Mouse (Mus musculus) hindbrain, embryonic 16.5 days (tissue): ENCODE measurements around the gene Nmt1. TPM values are rescaled to one million over a fixed set of nuclear protein-coding genes. Genes with fewer than 3 reads are reported as not detected.
A peak's percentile ranks its signal among the peaks of the same experiment; 100 is the strongest.

Source experiments
- ATAC-seq: fragments of 200-750 bp; cut with Nextera tagmentation; 2 replicates; pipeline ENCODE4 v1.8.0; 2017; ENCODE audit warnings: moderate TSS enrichment, moderate library complexity
- H3K27ac ChIP-seq: fragments of 300-500 bp; sonication (generic); 2 replicates; pipeline ENCODE4 v1.5.1; 2014; ENCODE audit warnings: low read depth, mild to moderate bottlenecking, control low read depth, low read length, moderate library complexity
- H3K27me3 ChIP-seq: fragments of 300-500 bp; sonication (generic); replicated peaks from 2 replicates; pipeline ENCODE4 v1.6.1; 2014; ENCODE audit warnings: low read length; ENCODE audit not compliant: control insufficient read depth, insufficient read depth
- H3K36me3 ChIP-seq: fragments of 300-500 bp; sonication (generic); 2 replicates; pipeline ENCODE4 v1.6.1; 2014; ENCODE audit warnings: mild to moderate bottlenecking, low read length, moderate library complexity, mixed read lengths; ENCODE audit not compliant: control insufficient read depth, insufficient read depth
- H3K4me1 ChIP-seq: fragments of 300-500 bp; sonication (generic); 2 replicates; pipeline ENCODE4 v1.6.1; 2014; ENCODE audit warnings: low read depth, low read length; ENCODE audit not compliant: control insufficient read depth, insufficient read depth
- H3K4me2 ChIP-seq: fragments of 300-500 bp; sonication (generic); 2 replicates; pipeline ENCODE4 v1.6.1; 2014; ENCODE audit warnings: mild to moderate bottlenecking, low read length, control low read depth, moderate library complexity
- H3K4me3 ChIP-seq: fragments of 300-500 bp; sonication (generic); 2 replicates; pipeline ENCODE4 v1.5.1; 2014; ENCODE audit warnings: mild to moderate bottlenecking, low read length, control low read depth, moderate library complexity
- H3K9ac ChIP-seq: fragments of 300-500 bp; sonication (generic); 2 replicates; pipeline ENCODE4 v1.6.1; 2014; ENCODE audit warnings: low read depth, mild to moderate bottlenecking, control low read depth, low read length, moderate library complexity
- H3K9me3 ChIP-seq: fragments of 300-500 bp; sonication (generic); 2 replicates; pipeline ENCODE4 v1.6.1; 2014; ENCODE audit warnings: mild to moderate bottlenecking, low read length, moderate library complexity; ENCODE audit not compliant: control insufficient read depth
- WGBS: fragments of 180-500 bp; shearing (Covaris S2); extraction: QIAGEN DNeasy Blood & Tissue Kit; methylation state at CpG from one replicate; pipeline ENCODE4 v1.1.7; 2014; 5-methylcytosine and 5-hydroxymethylcytosine counted together
- polyA plus RNA-seq: library from polyadenylated mRNA; unstranded; fragments of >200 nt; fragmentation: Nextera tagmentation; extraction: Ambion mirVana; gene quantifications from 2 replicates; pipeline ENCODE4 v1.2.1, GENCODE M21; 2015

The Nmt1 gene
- polyA plus RNA-seq, 1 experiment from 2014 or later = 30.4 TPM

DNA sequence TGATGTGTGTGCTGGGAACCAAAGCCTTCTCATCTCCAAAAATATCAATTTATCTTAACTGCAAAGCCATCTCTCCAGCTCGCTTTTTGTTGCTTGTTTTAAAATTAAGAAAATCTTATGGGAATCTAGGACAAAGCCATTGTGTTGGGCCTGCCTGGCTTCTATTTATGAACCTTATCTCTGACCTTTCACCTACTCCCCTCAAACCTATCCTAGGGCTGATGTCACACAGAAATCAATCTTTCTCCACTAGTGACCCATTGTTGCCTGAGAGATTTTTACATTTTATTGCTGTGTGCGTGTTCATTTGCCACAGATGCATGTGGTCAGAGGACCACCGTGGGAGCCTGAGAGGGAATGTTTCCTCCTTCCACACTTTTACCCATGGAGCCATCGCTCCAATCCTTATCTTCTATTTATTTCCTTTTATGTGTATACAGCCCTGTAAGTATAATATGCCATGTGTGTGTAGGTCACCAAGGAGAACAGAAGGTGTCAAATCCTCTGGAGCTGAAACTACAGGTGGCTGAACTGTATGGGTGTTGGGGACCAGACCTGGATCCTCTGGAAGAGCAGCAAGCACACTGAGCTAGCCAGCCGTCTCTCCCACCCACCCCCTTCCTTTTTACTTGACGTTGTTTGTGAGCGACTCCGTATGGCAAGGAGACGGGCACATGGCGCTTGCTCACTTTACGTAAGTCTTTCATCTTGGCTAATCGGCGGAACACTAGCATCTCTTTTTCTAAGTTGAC, 17.4 kb upstream of the Nmt1 start:
- WGBS = 85% methylated on average over 13 of the region's 13 CpGs
- Histone ChIP-seq H3K4me3 (no peak overlapping the region), H3K4me1 (peaks cover 5% of the 10 kb centered on the region), H3K27ac (no peak overlapping the region), H3K9me3 (no peaks in the 10 kb centered on the region), H3K36me3 (no peaks in the 10 kb centered on the region), H3K9ac (no peak overlapping the region), H3K27me3 (no peaks in the 10 kb centered on the region), H3K4me2 (no peak overlapping the region)
- no peak for ATAC-seq

- H3K9ac ChIP-seq = no peak overlapping the region
- no peak for ATAC-seq
- H3K4me1 ChIP-seq = peaks cover 10% of the 10 kb centered on the region
- no peak overlapping the region for H3K27ac ChIP-seq
- H3K36me3 ChIP-seq = no peaks in the 10 kb centered on the region
- H3K4me3 ChIP-seq = no peak overlapping the region
- 92% methylated on average over 2 of the region's 2 CpGs for WGBS
- no peaks in the 10 kb centered on the region for H3K9me3 ChIP-seq
- no peak overlapping the region for H3K4me2 ChIP-seq
- H3K27me3 ChIP-seq = no peaks in the 10 kb centered on the region
These were observed 16.8 kb upstream of the Nmt1 start for GRCm38 (mm10) chr11:103011206-103011497.

GRCm38 (mm10) chr11:103015881-103016825, 11.8 kb upstream of the Nmt1 start:
- no peak for ATAC-seq
- H3K4me2 ChIP-seq = peak overlapping the region; percentile 85
- H3K4me3 ChIP-seq = peak overlapping the region; percentile 78
- H3K9me3 ChIP-seq = no peaks in the 10 kb centered on the region
- 46% methylated on average over 27 of the region's 27 CpGs for WGBS
- peaks cover 11% of the 10 kb centered on the region for H3K4me1 ChIP-seq
- H3K9ac ChIP-seq = peak overlapping the region; percentile 91
- no peaks in the 10 kb centered on the region for H3K27me3 ChIP-seq
- no peaks in the 10 kb centered on the region for H3K36me3 ChIP-seq
- peak overlapping the region; percentile 91 for H3K27ac ChIP-seq

DNA sequence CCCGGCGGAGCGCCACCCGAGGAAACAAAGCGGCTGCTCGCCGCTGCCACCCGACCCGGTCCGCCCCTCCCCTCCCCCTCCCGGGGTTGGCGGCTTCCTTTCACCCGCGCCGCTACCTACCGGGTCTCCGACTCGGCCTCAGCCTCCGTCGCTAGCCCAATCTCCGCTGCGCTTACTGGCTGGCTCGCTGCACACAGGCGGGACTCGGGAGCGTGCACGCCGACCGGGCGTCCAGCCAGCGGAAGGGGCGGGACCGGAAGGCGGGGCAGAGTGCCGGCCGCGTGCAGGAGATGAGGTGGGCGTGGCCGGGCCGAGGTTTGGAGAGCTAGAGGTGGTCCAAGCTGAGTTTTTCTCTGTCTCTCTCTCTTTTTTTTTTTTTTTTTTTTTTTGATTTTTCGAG, 11.1 kb upstream of the Nmt1 start:
- Histone ChIP-seq H3K9me3 (no peaks in the 10 kb centered on the region), H3K9ac (peak overlapping the region; percentile 91), H3K36me3 (no peaks in the 10 kb centered on the region), H3K4me2 (peak overlapping the region; percentile 85), H3K4me1 (peaks cover 11% of the 10 kb centered on the region), H3K4me3 (peak overlapping the region; percentile 78), H3K27me3 (no peaks in the 10 kb centered on the region), H3K27ac (peak overlapping the region; percentile 91)
- 1% methylated on average over 40 of the region's 41 CpGs for WGBS
- ATAC-seq = peak; percentile 97

- Histone ChIP-seq H3K27ac (no peak overlapping the region), H3K9me3 (no peaks in the 10 kb centered on the region)
- no peak for ATAC-seq
These were observed 10.3 kb upstream of the Nmt1 start for GRCm38 (mm10) chr11:103017661-103018060.

GRCm38 (mm10) chr11:103018860-103019259, 9.1 kb upstream of the Nmt1 start:
- Histone ChIP-seq H3K4me1 (peaks cover 11% of the 10 kb centered on the region), H3K27ac (no peak overlapping the region), H3K36me3 (no peaks in the 10 kb centered on the region), H3K9me3 (no peaks in the 10 kb centered on the region), H3K4me2 (no peak overlapping the region), H3K27me3 (no peaks in the 10 kb centered on the region), H3K4me3 (no peak overlapping the region), H3K9ac (no peak overlapping the region)
- ATAC-seq = no peak
- WGBS = 70% methylated on average over 6 of the region's 6 CpGs

More at GRCm38 (mm10) chr11:103017661-103018060, 10.3 kb upstream of the Nmt1 start:
- H3K27me3 ChIP-seq = no peaks in the 10 kb centered on the region
- H3K4me2 ChIP-seq = no peak overlapping the region
- WGBS = 62% methylated on average over 9 of the region's 9 CpGs
- peaks cover 11% of the 10 kb centered on the region for H3K4me1 ChIP-seq
- H3K36me3 ChIP-seq = no peaks in the 10 kb centered on the region
- no peak overlapping the region for H3K9ac ChIP-seq
- no peak overlapping the region for H3K4me3 ChIP-seq

DNA sequence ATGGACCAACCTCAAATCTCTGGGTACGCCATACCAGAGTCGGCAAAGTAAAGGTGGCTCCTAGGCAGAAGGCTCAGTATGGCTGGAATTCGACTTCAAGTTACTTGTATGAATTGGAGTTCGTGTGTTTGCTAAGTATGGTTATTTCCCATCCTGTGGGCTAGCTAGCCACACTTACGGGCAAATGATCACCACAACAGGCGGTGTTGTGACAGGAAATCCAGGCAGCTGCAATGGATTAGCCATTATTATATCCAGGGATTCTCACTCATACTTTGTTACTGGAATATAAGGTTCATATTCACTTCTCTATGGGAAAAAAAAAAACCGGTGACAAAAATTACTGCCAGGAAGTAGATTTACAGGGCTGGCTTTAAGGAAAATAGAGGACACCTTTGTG, 8.7 kb upstream of the Nmt1 start:
- no peak for ATAC-seq
- no peaks in the 10 kb centered on the region for H3K9me3 ChIP-seq
- H3K4me3 ChIP-seq = no peak overlapping the region
- 92% methylated on average over 7 of the region's 7 CpGs for WGBS
- H3K27ac ChIP-seq = no peak overlapping the region
- no peak overlapping the region for H3K4me2 ChIP-seq
- H3K9ac ChIP-seq = no peak overlapping the region
- H3K4me1 ChIP-seq = peaks cover 11% of the 10 kb centered on the region
- H3K36me3 ChIP-seq = no peaks in the 10 kb centered on the region
- no peaks in the 10 kb centered on the region for H3K27me3 ChIP-seq

GRCm38 (mm10) chr11:103020713-103021335, 7.2 kb upstream of the Nmt1 start:
- H3K4me1 ChIP-seq = peaks cover 5% of the 10 kb centered on the region
- no peak overlapping the region for H3K27ac ChIP-seq
- H3K9ac ChIP-seq = no peak overlapping the region
- no peak overlapping the region for H3K4me2 ChIP-seq
- no peaks in the 10 kb centered on the region for H3K27me3 ChIP-seq
- H3K4me3 ChIP-seq = no peak overlapping the region
- WGBS = 75% methylated on average over 3 of the region's 3 CpGs
- H3K36me3 ChIP-seq = no peaks in the 10 kb centered on the region
- no peak for ATAC-seq
- H3K9me3 ChIP-seq = no peaks in the 10 kb centered on the region

DNA sequence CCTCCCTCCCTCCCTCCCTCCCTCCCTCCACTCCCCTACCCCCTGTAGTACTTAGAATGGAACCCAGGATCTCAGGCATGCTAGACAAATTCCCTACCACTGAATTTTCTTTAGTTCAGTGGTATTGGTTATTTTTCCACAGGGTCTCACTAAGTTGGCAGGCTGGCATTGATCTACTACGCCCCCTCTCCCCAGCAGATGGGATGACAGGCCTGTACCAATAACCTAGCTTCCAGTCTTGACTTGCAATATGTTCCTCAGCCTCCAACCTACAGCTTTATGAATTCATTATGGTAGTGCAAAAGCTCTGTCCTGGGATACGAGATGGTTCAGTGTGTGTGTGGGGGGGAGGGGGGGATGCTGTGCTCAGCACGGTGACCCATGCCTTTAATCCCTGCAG, 4.0 kb upstream of the Nmt1 start:
- peaks cover 8% of the 10 kb centered on the region for H3K4me1 ChIP-seq
- H3K36me3 ChIP-seq = no peaks in the 10 kb centered on the region
- no peaks in the 10 kb centered on the region for H3K9me3 ChIP-seq
- ATAC-seq = no peak
- WGBS = 84% methylated on average over 3 of the region's 3 CpGs
- no peak overlapping the region for H3K9ac ChIP-seq
- H3K4me2 ChIP-seq = no peak overlapping the region
- no peak overlapping the region for H3K4me3 ChIP-seq
- H3K27ac ChIP-seq = no peak overlapping the region
- no peaks in the 10 kb centered on the region for H3K27me3 ChIP-seq
